Mouse (Mus musculus) forebrain, embryonic 11.5 days (tissue): ENCODE measurements at regions not wholly inside any gene's neighbourhood (a gene's known extent, or its start where the extent isn't known, plus 50 kb on each side); places are given as distances from the start of the nearest gene placed in this dataset.

ENCODE experiments used
- ATAC-seq: fragments of 200-750 bp; cut with Nextera tagmentation; replicated peaks from 2 replicates; pipeline ENCODE4 v1.8.0; 2017; ENCODE audit warnings: moderate TSS enrichment; ENCODE audit not compliant: low FRiP score
- DNase-seq: peaks from one replicate; pipeline ENCODE4 v3.0.0-alpha.2; 2017; ENCODE audit warnings: low spot score
- H3K27ac ChIP-seq: fragments of 300-500 bp; sonication (generic); 2 replicates; pipeline ENCODE4 v1.5.1; 2014; ENCODE audit warnings: low read depth, low read length
- H3K27me3 ChIP-seq: fragments of 300-500 bp; sonication (generic); 2 replicates; pipeline ENCODE4 v1.6.1; 2014; ENCODE audit warnings: mild to moderate bottlenecking, low read length, mixed read lengths; ENCODE audit not compliant: control insufficient read depth, insufficient read depth
- H3K36me3 ChIP-seq: fragments of 300-500 bp; sonication (generic); 2 replicates; pipeline ENCODE4 v1.6.1; 2014; ENCODE audit warnings: mild to moderate bottlenecking, low read length, moderate library complexity, mixed read lengths; ENCODE audit not compliant: control insufficient read depth, insufficient read depth
- H3K4me1 ChIP-seq: fragments of 300-500 bp; sonication (generic); replicated peaks from 2 replicates; pipeline ENCODE4 v1.6.1; 2014; ENCODE audit warnings: low read length, mixed read lengths; ENCODE audit not compliant: control insufficient read depth, insufficient read depth
- H3K4me2 ChIP-seq: fragments of 300-500 bp; sonication (generic); 2 replicates; pipeline ENCODE4 v1.6.1; 2014; ENCODE audit warnings: low read depth, mild to moderate bottlenecking, low read length, moderate library complexity, mixed read lengths; ENCODE audit not compliant: severe bottlenecking
- H3K4me3 ChIP-seq: fragments of 300-500 bp; sonication (generic); 2 replicates; pipeline ENCODE4 v1.5.1; 2014; ENCODE audit warnings: low read depth, low read length
- H3K9ac ChIP-seq: fragments of 300-500 bp; sonication (generic); 2 replicates; pipeline ENCODE4 v1.6.1; 2014; ENCODE audit warnings: low read length
- H3K9me3 ChIP-seq: fragments of 300-500 bp; sonication (generic); 2 replicates; pipeline ENCODE4 v1.6.1; 2016; ENCODE audit warnings: low read length, mixed read lengths; ENCODE audit not compliant: control insufficient read depth
- WGBS: fragments of 180-500 bp; shearing (Covaris S2); extraction: QIAGEN DNeasy Blood & Tissue Kit; methylation state at CpG from one replicate; pipeline ENCODE4 v1.1.7; 2014; 5-methylcytosine and 5-hydroxymethylcytosine counted together

GRCm38 (mm10) chr15:30029257-30029899, 143.0 kb upstream of the Ctnnd2 start:
- WGBS: 58% methylated on average over 4 of the region's 4 CpGs

DNA sequence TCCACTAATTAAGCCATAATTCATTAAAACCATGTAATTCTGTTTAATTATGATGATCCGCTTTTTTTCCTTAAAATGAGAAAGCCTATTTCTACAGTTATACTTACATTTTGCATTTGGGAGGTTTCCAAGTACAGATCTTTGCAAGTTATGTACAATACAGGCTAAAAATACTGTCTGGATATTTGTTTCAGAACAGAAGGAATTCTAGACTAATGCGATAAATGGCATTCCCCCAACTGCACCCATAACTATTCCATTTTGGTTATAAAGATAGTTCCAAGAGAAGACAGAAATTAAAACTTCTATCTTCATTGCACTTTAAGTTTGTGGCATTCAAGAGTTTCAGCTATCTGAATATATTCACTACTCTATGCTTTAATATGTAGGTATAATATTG, 137.0 kb upstream of the Ctnnd2 start:
- no peak for ATAC-seq
- Histone ChIP-seq H3K9me3 (no peaks in the 10 kb centered on the region), H3K4me2 (no peak overlapping the region), H3K27me3 (no peaks in the 10 kb centered on the region), H3K4me3 (no peak overlapping the region), H3K36me3 (no peaks in the 10 kb centered on the region), H3K4me1 (no peaks in the 10 kb centered on the region), H3K9ac (no peak overlapping the region), H3K27ac (no peak overlapping the region)
- no peak for DNase-seq
- WGBS: 94% methylated on average over 2 of the region's 2 CpGs

More at GRCm38 (mm10) chr15:30029257-30029899, 143.0 kb upstream of the Ctnnd2 start:
- Histone ChIP-seq H3K9ac (no peak overlapping the region), H3K9me3 (no peaks in the 10 kb centered on the region), H3K27ac (no peak overlapping the region), H3K4me3 (no peak overlapping the region), H3K36me3 (no peaks in the 10 kb centered on the region), H3K27me3 (no peaks in the 10 kb centered on the region), H3K4me1 (no peaks in the 10 kb centered on the region), H3K4me2 (no peak overlapping the region)
- ATAC-seq (0 out of 2 replicates have a peak, but pooled peaks have one; percentile 46), DNase-seq (peak; percentile 71)

- WGBS: 66% methylated on average over 5 of the region's 5 CpGs
- Histone ChIP-seq H3K9me3 (no peaks in the 10 kb centered on the region), H3K27me3 (no peaks in the 10 kb centered on the region), H3K4me1 (no peaks in the 10 kb centered on the region), H3K4me3 (no peak overlapping the region), H3K36me3 (no peaks in the 10 kb centered on the region), H3K4me2 (no peak overlapping the region), H3K9ac (no peak overlapping the region), H3K27ac (no peak overlapping the region)
- no peak for ATAC-seq
- DNase-seq: no peak
Observed at GRCm38 (mm10) chr15:30050851-30051250, 121.5 kb upstream of the Ctnnd2 start.

DNA sequence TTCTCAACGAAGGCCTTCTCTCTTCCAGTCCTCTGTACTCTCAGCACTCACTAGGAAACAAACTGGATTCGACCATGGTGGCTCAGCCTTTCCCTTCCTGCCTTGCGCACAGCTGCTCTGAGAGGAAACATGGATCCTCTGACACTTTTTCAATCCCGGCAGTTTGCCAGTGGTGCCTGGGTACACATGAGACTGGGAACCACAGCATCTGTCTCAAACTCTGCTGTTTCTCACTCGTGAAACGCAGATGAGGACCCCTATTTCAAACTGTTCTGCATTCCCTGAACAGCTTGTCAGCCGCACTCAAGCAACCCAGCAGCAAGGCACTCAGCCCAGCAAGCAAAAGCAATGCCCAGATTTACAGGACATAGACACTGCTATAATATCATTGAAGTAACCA, 112.6 kb upstream of the Ctnnd2 start:
- Histone ChIP-seq H3K4me3 (no peak overlapping the region), H3K9ac (no peak overlapping the region), H3K36me3 (no peaks in the 10 kb centered on the region), H3K27me3 (no peaks in the 10 kb centered on the region), H3K27ac (no peak overlapping the region), H3K9me3 (no peaks in the 10 kb centered on the region), H3K4me2 (no peak overlapping the region), H3K4me1 (no peaks in the 10 kb centered on the region)
- DNase-seq (no peak), ATAC-seq (no peak)
- WGBS: 82% methylated on average over 7 of the region's 7 CpGs

- H3K27me3 ChIP-seq: no peaks in the 10 kb centered on the region
- DNase-seq (no peak), ATAC-seq (no peak)
- H3K9ac ChIP-seq: no peak overlapping the region
- H3K9me3 ChIP-seq: no peaks in the 10 kb centered on the region
- H3K27ac ChIP-seq: no peak overlapping the region
- 81% methylated on average over 3 of the region's 3 CpGs for WGBS
- H3K4me3 ChIP-seq: no peak overlapping the region
- no peaks in the 10 kb centered on the region for H3K36me3 ChIP-seq
- no peaks in the 10 kb centered on the region for H3K4me1 ChIP-seq
- H3K4me2 ChIP-seq: no peak overlapping the region
Observed at GRCm38 (mm10) chr15:30060505-30061342, 111.7 kb upstream of the Ctnnd2 start.

DNA sequence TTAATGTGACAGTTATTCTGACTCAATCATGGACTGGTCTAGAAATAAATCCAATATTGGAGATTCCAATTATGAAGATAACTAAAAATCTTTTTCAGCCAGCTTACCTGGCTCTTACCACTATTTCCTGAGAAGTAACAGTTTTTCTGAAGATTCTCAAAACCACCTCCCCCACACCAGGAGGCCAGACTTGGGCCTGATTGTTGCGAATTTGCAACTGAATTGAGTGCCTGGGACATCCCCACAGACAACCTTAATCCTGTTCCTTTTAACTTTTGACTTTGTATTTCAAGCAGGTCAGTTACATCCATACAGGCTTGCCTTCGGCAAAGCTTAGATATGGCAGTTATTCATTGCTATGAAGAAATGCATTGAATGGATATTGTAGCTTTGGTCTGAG, 100.7 kb upstream of the Ctnnd2 start:
- Histone ChIP-seq H3K36me3 (no peaks in the 10 kb centered on the region), H3K4me1 (no peaks in the 10 kb centered on the region), H3K27me3 (no peaks in the 10 kb centered on the region), H3K9ac (no peak overlapping the region), H3K27ac (no peak overlapping the region), H3K4me3 (no peak overlapping the region), H3K4me2 (no peak overlapping the region), H3K9me3 (no peaks in the 10 kb centered on the region)
- DNase-seq: no peak
- no peak for ATAC-seq
- 49% methylated on average over 2 of the region's 2 CpGs for WGBS

DNA sequence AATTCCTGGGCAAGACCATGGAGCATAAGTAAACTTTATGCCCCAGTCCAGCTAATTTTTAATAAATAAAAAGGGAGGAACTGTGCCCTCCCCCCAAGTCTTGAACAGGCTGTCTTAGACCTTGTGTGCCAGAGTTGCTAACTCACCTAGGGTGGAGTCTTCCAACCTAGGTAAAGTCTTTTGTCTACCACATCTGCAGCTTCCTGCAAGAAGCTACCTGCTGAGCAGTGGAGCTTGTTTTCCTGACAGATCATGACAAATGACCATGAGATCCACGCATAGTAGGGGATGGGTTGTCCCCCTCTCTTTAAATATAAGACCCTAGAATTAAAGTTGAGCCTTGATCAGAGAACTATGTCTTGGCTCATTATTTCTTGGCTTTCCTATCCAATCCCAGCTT, 100.1 kb upstream of the Ctnnd2 start:
- Histone ChIP-seq H3K36me3 (no peaks in the 10 kb centered on the region), H3K4me3 (no peak overlapping the region), H3K27me3 (no peaks in the 10 kb centered on the region), H3K4me2 (no peak overlapping the region), H3K9ac (no peak overlapping the region), H3K27ac (no peak overlapping the region), H3K4me1 (no peaks in the 10 kb centered on the region), H3K9me3 (no peaks in the 10 kb centered on the region)
- WGBS: 47% methylated on average over 1 of the region's 1 CpGs
- DNase-seq (no peak), ATAC-seq (no peak)

DNA sequence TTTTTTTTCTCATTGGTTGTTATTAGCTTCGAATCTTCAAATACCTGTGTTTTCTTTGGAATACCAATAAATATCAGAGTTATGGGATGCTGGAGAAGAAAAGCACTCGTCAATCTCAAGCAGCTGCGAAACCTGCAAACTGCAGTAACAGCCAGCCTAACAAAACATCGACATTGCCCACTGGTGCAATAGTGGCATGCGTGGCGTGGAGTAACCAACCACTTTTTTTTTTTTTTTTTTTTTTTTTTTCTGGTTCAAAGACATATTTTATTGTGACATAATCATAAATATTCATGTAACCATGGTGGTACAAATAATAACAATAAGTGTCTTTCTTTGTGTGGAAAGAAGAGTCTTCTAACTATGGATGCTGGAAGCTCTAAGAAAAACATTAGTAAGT, 85.3 kb upstream of the Ctnnd2 start:
- no peak for ATAC-seq
- H3K9ac ChIP-seq: no peak overlapping the region
- no peaks in the 10 kb centered on the region for H3K9me3 ChIP-seq
- H3K4me2 ChIP-seq: no peak overlapping the region
- WGBS: 92% methylated on average over 6 of the region's 6 CpGs
- H3K4me3 ChIP-seq: no peak overlapping the region
- no peaks in the 10 kb centered on the region for H3K4me1 ChIP-seq
- H3K27ac ChIP-seq: no peak overlapping the region
- no peaks in the 10 kb centered on the region for H3K36me3 ChIP-seq
- no peaks in the 10 kb centered on the region for H3K27me3 ChIP-seq
- no peak for DNase-seq

- H3K4me2 ChIP-seq: no peak overlapping the region
- no peak overlapping the region for H3K27ac ChIP-seq
- DNase-seq (no peak), ATAC-seq (no peak)
- H3K36me3 ChIP-seq: no peaks in the 10 kb centered on the region
- H3K9ac ChIP-seq: no peak overlapping the region
- H3K9me3 ChIP-seq: no peaks in the 10 kb centered on the region
- no peak overlapping the region for H3K4me3 ChIP-seq
- 86% methylated on average over 3 of the region's 3 CpGs for WGBS
- no peaks in the 10 kb centered on the region for H3K27me3 ChIP-seq
- no peaks in the 10 kb centered on the region for H3K4me1 ChIP-seq
Observed at GRCm38 (mm10) chr15:30122061-30122460, 50.3 kb upstream of the Ctnnd2 start.
